Mouse (Mus musculus): ENCODE measurements around the gene Gjb2. TPM values are rescaled to one million over a fixed set of nuclear protein-coding genes. Genes with fewer than 3 reads are reported as not detected.
"Not testable (repeated sequence)": the region's sequence is repeated elsewhere in the genome, so short reads cannot be mapped to it uniquely, and the experiment has no call there.

Gene Gjb2
- polyA plus RNA-seq, 1 experiment from 2014 or later: 11.0 TPM

GRCm38 (mm10) chr14:57090001-57090400 lies 14.5 kb downstream of the Gjb2 start:
- H3K36me3 ChIP-seq (ENCODE audit: control insufficient read depth, insufficient read depth, low read length): no peaks in the 10 kb centered on the region
- no peaks in the 10 kb centered on the region for H3K27me3 ChIP-seq (replicated peaks; ENCODE audit: control insufficient read depth, insufficient read depth, low read length)
- no peak overlapping the region for H3K4me3 ChIP-seq (ENCODE audit: low read depth, low read length)
- WGBS: 69% methylated on average over 2 of the region's 2 CpGs
- H3K9ac ChIP-seq (ENCODE audit: low read length): no peak overlapping the region
- H3K9me3 ChIP-seq (replicated peaks; ENCODE audit: control insufficient read depth, low read length): no peaks in the 10 kb centered on the region
- H3K4me1 ChIP-seq (ENCODE audit: control insufficient read depth, insufficient read depth, low read length): no peaks in the 10 kb centered on the region
- no peak for ATAC-seq
- no peak overlapping the region for H3K27ac ChIP-seq (ENCODE audit: low read depth, low read length)
- H3K4me2 ChIP-seq (ENCODE audit: low read length): no peak overlapping the region
- DNase-seq (ENCODE audit: low spot score): no peak

DNA sequence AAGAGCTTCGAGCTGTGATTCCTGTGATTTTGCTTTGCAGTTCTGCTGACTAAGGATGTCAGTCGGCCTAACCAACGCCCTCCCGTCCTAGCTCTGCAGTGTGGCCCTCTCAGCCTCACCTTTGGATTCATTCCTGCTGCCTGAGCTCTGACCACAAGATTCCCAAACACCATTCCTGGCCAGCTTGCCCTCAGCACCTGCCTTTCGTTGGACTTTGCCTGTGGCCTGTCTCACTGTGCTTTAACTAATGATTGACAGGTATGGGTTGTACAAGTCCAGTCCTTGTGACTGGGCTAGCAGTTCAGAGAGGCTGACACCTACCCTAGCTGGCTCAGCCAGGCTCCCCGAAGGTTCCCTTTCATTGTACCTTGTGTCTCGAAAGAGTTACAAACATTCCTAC lies 15.4 kb downstream of the Gjb2 start:
- H3K4me2 ChIP-seq (ENCODE audit: low read length): no peak overlapping the region
- DNase-seq (ENCODE audit: low spot score) (no peak), ATAC-seq (no peak)
- no peaks in the 10 kb centered on the region for H3K4me1 ChIP-seq (ENCODE audit: control insufficient read depth, insufficient read depth, low read length)
- 89% methylated on average over 7 of the region's 7 CpGs for WGBS
- H3K4me3 ChIP-seq (ENCODE audit: low read depth, low read length): no peak overlapping the region
- no peaks in the 10 kb centered on the region for H3K9me3 ChIP-seq (replicated peaks; ENCODE audit: control insufficient read depth, low read length)
- H3K9ac ChIP-seq (ENCODE audit: low read length): no peak overlapping the region
- no peaks in the 10 kb centered on the region for H3K36me3 ChIP-seq (ENCODE audit: control insufficient read depth, insufficient read depth, low read length)
- H3K27me3 ChIP-seq (replicated peaks; ENCODE audit: control insufficient read depth, insufficient read depth, low read length): no peaks in the 10 kb centered on the region
- no peak overlapping the region for H3K27ac ChIP-seq (ENCODE audit: low read depth, low read length)

DNA sequence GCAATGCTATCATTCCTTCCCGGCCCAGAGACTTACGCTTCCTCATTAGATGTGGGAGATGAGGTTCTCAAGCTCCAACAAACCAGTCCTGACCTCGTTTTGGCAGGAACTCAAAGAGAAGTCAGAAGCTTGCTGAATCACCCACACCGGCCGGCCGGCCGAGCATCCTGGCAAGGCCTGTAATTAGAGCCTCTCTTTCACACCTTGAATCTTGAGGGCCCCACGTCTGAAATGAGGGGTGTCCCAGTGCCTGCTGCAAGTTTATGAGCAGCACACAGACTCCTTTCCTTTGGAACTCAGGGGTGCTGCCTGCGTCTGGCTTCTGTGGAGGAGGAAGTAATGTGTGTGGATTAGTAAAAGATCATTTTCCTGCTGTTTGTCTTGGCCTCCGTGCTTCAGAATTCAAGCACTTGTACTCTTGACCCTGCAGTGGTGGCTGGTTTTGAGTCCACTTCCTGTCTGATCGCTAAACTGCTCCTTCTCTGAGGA lies 20.3 kb downstream of the Gjb2 start:
- WGBS: 75% methylated on average over 11 of the region's 11 CpGs
- Histone ChIP-seq H3K9me3 (replicated peaks; ENCODE audit: control insufficient read depth, low read length) (no peaks in the 10 kb centered on the region), H3K27ac (ENCODE audit: low read depth, low read length) (no peak overlapping the region), H3K36me3 (ENCODE audit: control insufficient read depth, insufficient read depth, low read length) (no peaks in the 10 kb centered on the region), H3K27me3 (replicated peaks; ENCODE audit: control insufficient read depth, insufficient read depth, low read length) (no peaks in the 10 kb centered on the region), H3K9ac (ENCODE audit: low read length) (no peak overlapping the region), H3K4me3 (ENCODE audit: low read depth, low read length) (no peak overlapping the region), H3K4me2 (ENCODE audit: low read length) (no peak overlapping the region), H3K4me1 (ENCODE audit: control insufficient read depth, insufficient read depth, low read length) (no peaks in the 10 kb centered on the region)
- DNase-seq (ENCODE audit: low spot score) (no peak), ATAC-seq (no peak)

DNA sequence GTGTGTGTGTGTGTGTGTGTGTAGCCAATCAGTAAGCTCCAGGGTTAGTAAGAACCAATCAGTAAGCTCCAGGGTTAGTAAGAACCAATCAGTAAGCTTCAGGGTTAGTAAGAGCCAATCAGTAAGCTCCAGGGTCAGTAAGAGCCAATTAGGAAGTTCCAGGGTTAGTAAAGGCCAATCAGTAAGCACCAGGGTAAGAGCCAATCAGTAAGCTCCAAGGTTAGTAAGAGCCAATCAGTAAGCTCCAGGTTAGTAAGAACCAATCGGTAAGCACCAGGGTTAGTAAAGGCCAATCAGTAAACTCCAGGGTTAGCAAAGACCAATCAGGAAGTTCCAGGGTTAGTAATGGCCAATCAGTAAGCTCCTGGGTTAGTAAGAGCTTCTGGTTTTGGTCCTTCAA lies 21.6 kb downstream of the Gjb2 start:
- ATAC-seq (no peak), DNase-seq (ENCODE audit: low spot score) (no peak)
- no peak overlapping the region for H3K9ac ChIP-seq (ENCODE audit: low read length)
- no peak overlapping the region for H3K27ac ChIP-seq (ENCODE audit: low read depth, low read length)
- 100% methylated on average over 1 of the region's 1 CpGs for WGBS
- no peaks in the 10 kb centered on the region for H3K9me3 ChIP-seq (replicated peaks; ENCODE audit: control insufficient read depth, low read length)
- H3K36me3 ChIP-seq (ENCODE audit: control insufficient read depth, insufficient read depth, low read length): no peaks in the 10 kb centered on the region
- H3K4me3 ChIP-seq (ENCODE audit: low read depth, low read length): no peak overlapping the region
- H3K27me3 ChIP-seq (replicated peaks; ENCODE audit: control insufficient read depth, insufficient read depth, low read length): no peaks in the 10 kb centered on the region
- no peaks in the 10 kb centered on the region for H3K4me1 ChIP-seq (ENCODE audit: control insufficient read depth, insufficient read depth, low read length)
- no peak overlapping the region for H3K4me2 ChIP-seq (ENCODE audit: low read length)

GRCm38 (mm10) chr14:57075537-57075936 lies 29.0 kb downstream of the Gjb2 start:
- WGBS: 84% methylated on average over 6 of the region's 6 CpGs
- no peak overlapping the region for H3K4me2 ChIP-seq (ENCODE audit: low read length)
- H3K27me3 ChIP-seq (replicated peaks; ENCODE audit: control insufficient read depth, insufficient read depth, low read length): no peaks in the 10 kb centered on the region
- H3K9me3 ChIP-seq (replicated peaks; ENCODE audit: control insufficient read depth, low read length): no peaks in the 10 kb centered on the region
- no peak overlapping the region for H3K27ac ChIP-seq (ENCODE audit: low read depth, low read length)
- no peak for DNase-seq (ENCODE audit: low spot score)
- no peaks in the 10 kb centered on the region for H3K4me1 ChIP-seq (ENCODE audit: control insufficient read depth, insufficient read depth, low read length)
- H3K9ac ChIP-seq (ENCODE audit: low read length): no peak overlapping the region
- no peak overlapping the region for H3K4me3 ChIP-seq (ENCODE audit: low read depth, low read length)
- no peak for ATAC-seq
- no peaks in the 10 kb centered on the region for H3K36me3 ChIP-seq (ENCODE audit: control insufficient read depth, insufficient read depth, low read length)

DNA sequence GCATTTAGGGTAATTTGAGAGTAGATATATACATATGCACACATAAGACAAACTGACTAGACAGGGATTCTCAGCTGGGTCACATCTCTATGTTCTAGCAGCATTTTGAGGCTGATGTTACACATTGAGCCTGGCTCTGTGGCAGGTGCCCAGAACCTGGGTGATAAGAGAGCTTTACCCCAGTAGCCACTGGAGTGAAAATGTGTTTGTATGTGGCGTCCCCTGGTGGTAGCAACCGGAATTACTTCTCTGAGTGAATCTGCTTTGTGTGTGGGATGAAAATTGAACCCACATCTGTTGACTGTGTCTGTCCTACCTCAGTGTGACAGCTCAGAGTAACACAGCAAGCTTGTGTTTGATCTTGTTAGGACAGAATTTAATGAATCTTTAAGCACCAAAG lies 34.6 kb downstream of the Gjb2 start:
- H3K4me1 ChIP-seq (ENCODE audit: control insufficient read depth, insufficient read depth, low read length); H3K27ac ChIP-seq (ENCODE audit: low read depth, low read length); H3K9me3 ChIP-seq (replicated peaks; ENCODE audit: control insufficient read depth, low read length); H3K36me3 ChIP-seq (ENCODE audit: control insufficient read depth, insufficient read depth, low read length); H3K27me3 ChIP-seq (replicated peaks; ENCODE audit: control insufficient read depth, insufficient read depth, low read length); H3K9ac ChIP-seq (ENCODE audit: low read length); ATAC-seq; H3K4me3 ChIP-seq (ENCODE audit: low read depth, low read length); H3K4me2 ChIP-seq (ENCODE audit: low read length): not testable (repeated sequence)
- 2% methylated on average over 2 of the region's 2 CpGs for WGBS
- DNase-seq (ENCODE audit: low spot score): peak; percentile 41

GRCm38 (mm10) chr14:57066053-57066452 lies 38.4 kb downstream of the Gjb2 start:
- Histone ChIP-seq H3K4me2 (ENCODE audit: low read length) (no peak overlapping the region), H3K27me3 (replicated peaks; ENCODE audit: control insufficient read depth, insufficient read depth, low read length) (no peaks in the 10 kb centered on the region), H3K9me3 (replicated peaks; ENCODE audit: control insufficient read depth, low read length) (no peaks in the 10 kb centered on the region), H3K4me1 (ENCODE audit: control insufficient read depth, insufficient read depth, low read length) (no peaks in the 10 kb centered on the region), H3K4me3 (ENCODE audit: low read depth, low read length) (no peak overlapping the region), H3K9ac (ENCODE audit: low read length) (no peak overlapping the region), H3K27ac (ENCODE audit: low read depth, low read length) (no peak overlapping the region), H3K36me3 (ENCODE audit: control insufficient read depth, insufficient read depth, low read length) (no peaks in the 10 kb centered on the region)
- DNase-seq (ENCODE audit: low spot score): no peak
- no peak for ATAC-seq

DNA sequence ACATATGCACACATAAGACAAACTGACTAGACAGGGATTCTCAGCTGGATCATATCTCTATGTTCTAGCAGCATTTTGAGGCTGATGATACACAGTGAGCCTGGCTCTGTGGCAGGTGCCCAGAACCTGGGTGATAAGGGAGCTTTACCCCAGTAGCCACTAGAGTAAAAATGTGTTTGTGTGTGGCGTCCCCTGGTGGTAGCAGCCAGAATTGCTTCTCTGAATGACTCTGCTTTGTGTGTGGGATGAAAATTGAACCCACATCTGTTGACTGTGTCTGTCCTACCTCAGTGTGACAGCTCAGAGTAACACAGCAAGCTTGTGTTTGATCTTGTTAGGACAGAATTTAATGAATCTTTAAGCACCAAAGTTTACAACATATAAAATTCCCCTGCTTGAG lies 44.5 kb downstream of the Gjb2 start:
- H3K36me3 ChIP-seq (ENCODE audit: control insufficient read depth, insufficient read depth, low read length); H3K9ac ChIP-seq (ENCODE audit: low read length); H3K27ac ChIP-seq (ENCODE audit: low read depth, low read length); H3K4me2 ChIP-seq (ENCODE audit: low read length); H3K4me3 ChIP-seq (ENCODE audit: low read depth, low read length); H3K9me3 ChIP-seq (replicated peaks; ENCODE audit: control insufficient read depth, low read length); H3K4me1 ChIP-seq (ENCODE audit: control insufficient read depth, insufficient read depth, low read length): not testable (repeated sequence)
- ATAC-seq (peak; percentile 34; the same call in 1 of the 2 replicates), DNase-seq (ENCODE audit: low spot score) (peak; percentile 62)
- 0% methylated on average over 1 of the region's 1 CpGs for WGBS
- peaks cover 41% of the 10 kb centered on the region for H3K27me3 ChIP-seq (replicated peaks; ENCODE audit: control insufficient read depth, insufficient read depth, low read length)

DNA sequence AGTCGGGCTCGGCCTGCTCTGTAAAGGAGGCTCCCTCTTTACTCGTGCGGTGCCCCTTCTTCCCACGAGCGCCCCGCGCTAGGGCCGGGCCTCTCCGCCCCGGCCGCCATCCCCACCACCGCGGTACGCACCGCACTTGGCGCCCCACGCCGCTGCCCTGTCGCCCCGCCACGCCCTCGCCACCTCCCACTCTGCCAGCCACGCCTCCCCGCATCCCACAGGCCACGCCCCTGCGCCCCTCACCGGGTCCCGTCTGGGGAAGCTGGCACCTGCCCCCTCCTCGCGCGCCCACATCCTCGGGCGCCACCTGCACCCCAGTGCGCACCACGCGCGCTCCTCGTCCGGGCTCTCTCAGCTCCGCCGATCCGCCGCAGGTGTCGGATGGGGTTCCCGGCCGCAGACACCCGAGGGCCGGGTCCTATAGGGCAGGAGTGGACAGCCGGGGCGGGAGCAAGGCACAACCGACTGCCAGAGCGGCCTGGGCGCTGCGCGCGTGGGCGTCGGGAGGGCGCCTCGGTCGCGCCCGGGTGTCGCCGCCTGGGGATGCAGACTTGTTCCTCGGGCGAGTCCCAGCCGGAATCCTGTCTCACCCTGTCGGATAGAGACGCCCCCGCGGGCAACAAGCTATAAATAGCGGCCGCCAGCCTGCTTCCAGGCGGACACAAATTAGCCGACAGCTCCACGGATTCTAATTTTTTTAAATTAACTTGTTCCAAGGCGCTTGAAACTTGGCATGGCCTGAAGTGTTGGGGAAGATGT lies 46.8 kb downstream of the Gjb2 start, which contains the start of gene Gja3:
TSS of gene Gja3 (minus strand) at position 538 of the 759 bp plus-strand sequence.
- WGBS: under 1% methylated on average over 79 of the region's 79 CpGs
- Histone ChIP-seq H3K9me3 (replicated peaks; ENCODE audit: control insufficient read depth, low read length) (no peaks in the 10 kb centered on the region), H3K4me1 (ENCODE audit: control insufficient read depth, insufficient read depth, low read length) (no peaks in the 10 kb centered on the region; the same call in 1 of the 2 replicates), H3K27ac (ENCODE audit: low read depth, low read length) (no peak within 1 kb of the TSS), H3K4me3 (ENCODE audit: low read depth, low read length) (peak within 1 kb of the TSS; percentile 45), H3K36me3 (ENCODE audit: control insufficient read depth, insufficient read depth, low read length) (no peaks in the 10 kb centered on the region), H3K4me2 (ENCODE audit: low read length) (peak within 1 kb of the TSS; percentile 80), H3K27me3 (replicated peaks; ENCODE audit: control insufficient read depth, insufficient read depth, low read length) (peaks cover 41% of the 10 kb centered on the region), H3K9ac (ENCODE audit: low read length) (peak within 1 kb of the TSS; percentile 41; the same call in 1 of the 2 replicates)
- ATAC-seq: peak; percentile 61
- DNase-seq (ENCODE audit: low spot score): peak; percentile 23
